Mouse (Mus musculus): ENCODE data around the gene Olfr356.

Gene Olfr356

DNA sequence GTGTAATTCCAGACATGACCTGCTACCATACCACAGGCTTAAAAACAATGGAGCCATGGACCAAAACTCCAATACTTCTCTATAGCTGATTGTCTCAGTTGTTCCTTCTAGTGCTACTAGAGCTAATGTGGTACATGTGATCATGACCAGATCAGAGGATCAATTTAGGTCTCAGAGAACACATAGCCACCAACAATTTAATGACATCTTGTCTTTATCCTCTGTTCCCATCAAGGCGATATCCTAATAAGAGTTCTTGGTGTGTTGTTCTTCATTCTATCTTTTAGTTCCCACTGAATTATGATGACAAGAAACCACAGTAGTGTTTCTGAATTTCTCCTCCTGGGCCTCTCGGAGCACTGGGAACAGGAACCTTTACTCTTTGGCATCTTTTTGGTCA lies at the start of gene Olfr356:
Olfr356 (plus strand) TSS at position 301 of the 400 bp plus-strand sequence.
- no peak for DNase-seq (ENCODE audit: low read depth)

DNA sequence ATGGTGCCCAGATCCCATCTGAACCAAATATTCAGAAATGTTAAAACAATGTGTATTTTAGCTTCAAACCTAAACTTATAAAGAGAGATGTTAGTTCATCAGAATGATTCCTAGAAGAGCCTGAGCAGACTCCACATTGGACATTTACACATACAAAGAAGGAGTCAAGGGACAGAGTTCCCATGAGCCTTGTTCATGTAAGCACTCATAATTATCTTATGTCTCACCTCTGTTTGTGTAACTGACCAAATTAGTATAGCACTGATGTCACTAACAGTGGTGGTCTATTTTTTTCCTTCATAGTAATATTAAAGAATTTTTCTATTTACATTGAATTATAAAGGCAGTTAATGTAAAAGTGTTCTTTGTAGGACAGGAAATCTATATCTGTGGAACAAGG lies 44.1 kb upstream of the Olfr356 start, which contains the start of gene Olfr353:
Olfr353 (minus strand) TSS at position 101 of the 400 bp plus-strand sequence.
- no peak for DNase-seq (ENCODE audit: low read depth)

DNA sequence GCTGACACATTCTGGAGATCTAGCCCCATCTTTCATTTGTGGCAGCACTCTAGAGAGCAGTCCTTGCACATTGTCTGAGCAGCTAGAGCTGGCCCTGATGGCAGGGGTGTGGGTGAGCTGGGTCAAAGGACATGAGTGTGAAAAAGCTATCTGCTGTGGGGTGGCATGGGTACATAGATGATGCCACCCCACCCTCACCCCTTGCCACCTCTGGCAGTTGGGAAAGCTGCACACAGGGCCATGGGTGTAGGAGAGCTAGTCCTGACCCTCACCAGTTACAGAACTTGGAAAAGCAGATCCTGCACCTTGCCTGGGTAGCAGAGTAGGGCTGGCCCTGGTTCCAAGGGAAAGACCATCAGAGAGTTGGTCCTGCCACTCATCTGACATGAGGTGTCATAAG lies 39.8 kb upstream of the Olfr356 start:
- no peak for DNase-seq (ENCODE audit: low read depth)

DNA sequence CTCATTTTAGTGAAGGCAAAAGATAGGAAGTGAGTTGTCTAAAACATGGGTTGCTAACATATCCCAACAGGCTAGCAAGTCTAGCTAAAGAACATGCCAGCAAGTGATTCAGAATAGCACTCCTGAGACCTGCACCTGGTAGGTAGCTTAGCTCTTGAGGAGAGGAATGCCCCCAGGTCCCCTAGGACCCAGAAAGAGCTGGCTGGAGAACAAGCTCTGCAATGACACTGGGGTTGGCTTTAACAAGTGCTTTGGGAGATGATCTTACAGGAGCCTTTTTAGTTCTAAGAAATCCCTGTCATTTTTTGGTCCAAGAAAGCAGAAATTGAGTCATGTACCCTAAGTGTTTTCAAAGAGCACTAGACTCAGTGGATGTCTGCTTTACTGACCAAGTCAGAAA lies 31.5 kb upstream of the Olfr356 start, which contains the start of gene Olfr354:
Olfr354 (plus strand) TSS at position 301 of the 400 bp plus-strand sequence.
- DNase-seq (ENCODE audit: low read depth) = no peak

DNA sequence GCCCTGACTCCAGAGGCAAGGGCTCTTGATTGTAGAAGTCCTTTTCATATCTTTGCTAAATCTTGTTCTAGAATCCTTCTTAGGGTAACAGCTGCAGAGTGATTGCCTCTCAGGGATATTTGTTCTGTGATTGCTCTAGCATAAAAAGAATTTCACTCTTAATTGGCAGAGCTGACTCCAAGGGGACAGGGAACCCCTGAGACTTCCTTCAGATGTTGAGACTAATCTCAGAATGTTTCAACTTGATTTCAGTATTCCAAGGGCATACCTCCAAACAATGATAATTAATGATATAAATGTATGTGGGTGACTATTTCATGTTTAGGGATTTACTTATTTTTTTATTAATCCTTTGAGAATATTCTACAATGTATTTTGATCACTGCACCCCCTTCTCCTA lies 8.1 kb upstream of the Olfr356 start, which contains the start of gene Olfr355:
Olfr355 (minus strand) TSS at position 101 of the 400 bp plus-strand sequence.
- DNase-seq (ENCODE audit: low read depth) = no peak
